Mouse (Mus musculus) embryonic facial prominence, embryonic 11.5 days (tissue): ENCODE results near the gene Vmn1r2. TPM values are rescaled to one million over a fixed set of nuclear protein-coding genes. Genes with fewer than 3 reads are reported as not detected.
A peak's percentile ranks its signal among the peaks of the same experiment; 100 is the strongest.
"Not testable (repeated sequence)": the region's sequence is repeated elsewhere in the genome, so short reads cannot be mapped to it uniquely, and the experiment has no call there.

Source experiments
- ATAC-seq: fragments of 200-750 bp; cut with Nextera tagmentation; replicated peaks from 2 replicates; pipeline ENCODE4 v1.8.0; 2017; ENCODE audit warnings: low read depth; ENCODE audit not compliant: insufficient number of reproducible peaks, low FRiP score, low TSS enrichment
- DNase-seq: peaks from one replicate; pipeline ENCODE4 v3.0.0-alpha.2; 2015; ENCODE audit warnings: low spot score
- H3K27ac ChIP-seq: fragments of 300-500 bp; sonication (generic); replicated peaks from 2 replicates; pipeline ENCODE4 v1.5.1; 2014; ENCODE audit warnings: mild to moderate bottlenecking, low read depth, low read length, control low read depth
- H3K27me3 ChIP-seq: fragments of 300-500 bp; sonication (generic); 2 replicates; pipeline ENCODE4 v1.6.1; 2014; ENCODE audit warnings: mild to moderate bottlenecking, low read length, moderate library complexity, mixed read lengths; ENCODE audit not compliant: control insufficient read depth, insufficient read depth
- H3K36me3 ChIP-seq: fragments of 300-500 bp; sonication (generic); replicated peaks from 2 replicates; pipeline ENCODE4 v1.6.1; 2014; ENCODE audit warnings: low read depth, mild to moderate bottlenecking, low read length, moderate library complexity, mixed read lengths; ENCODE audit not compliant: control insufficient read depth, insufficient read depth
- H3K4me1 ChIP-seq: fragments of 300-500 bp; sonication (generic); 2 replicates; pipeline ENCODE4 v1.6.1; 2014; ENCODE audit warnings: low read length, mixed read lengths; ENCODE audit not compliant: control insufficient read depth, insufficient read depth
- H3K4me2 ChIP-seq: fragments of 300-500 bp; sonication (generic); 2 replicates; pipeline ENCODE4 v1.6.1; 2014; ENCODE audit warnings: low read depth, mild to moderate bottlenecking, control low read depth, low read length, moderate library complexity
- H3K4me3 ChIP-seq: fragments of 300-500 bp; sonication (generic); 2 replicates; pipeline ENCODE4 v1.5.1; 2014; ENCODE audit warnings: low read depth, low read length, control low read depth
- H3K9ac ChIP-seq: fragments of 300-500 bp; sonication (generic); replicated peaks from 2 replicates; pipeline ENCODE4 v1.6.1; 2014; ENCODE audit warnings: mild to moderate bottlenecking, control low read depth, low read length
- H3K9me3 ChIP-seq: fragments of 300-500 bp; sonication (generic); replicated peaks from 2 replicates; pipeline ENCODE4 v1.6.1; 2016; ENCODE audit warnings: mild to moderate bottlenecking, low read length, inconsistent platforms, mixed read lengths; ENCODE audit not compliant: control insufficient read depth
- WGBS: fragments of 180-500 bp; shearing (Covaris S2); extraction: QIAGEN DNeasy Blood & Tissue Kit; methylation state at CpG from one replicate; pipeline ENCODE4 v1.1.7; 2014; 5-methylcytosine and 5-hydroxymethylcytosine counted together
- polyA plus RNA-seq: library from polyadenylated mRNA; unstranded; fragments of >200 nt; fragmentation: Nextera tagmentation; extraction: Ambion mirVana; gene quantifications from 2 replicates; pipeline ENCODE4 v1.2.1, GENCODE M21; 2014

Gene Vmn1r2
- polyA plus RNA-seq, result not detected in 2 replicates

DNA sequence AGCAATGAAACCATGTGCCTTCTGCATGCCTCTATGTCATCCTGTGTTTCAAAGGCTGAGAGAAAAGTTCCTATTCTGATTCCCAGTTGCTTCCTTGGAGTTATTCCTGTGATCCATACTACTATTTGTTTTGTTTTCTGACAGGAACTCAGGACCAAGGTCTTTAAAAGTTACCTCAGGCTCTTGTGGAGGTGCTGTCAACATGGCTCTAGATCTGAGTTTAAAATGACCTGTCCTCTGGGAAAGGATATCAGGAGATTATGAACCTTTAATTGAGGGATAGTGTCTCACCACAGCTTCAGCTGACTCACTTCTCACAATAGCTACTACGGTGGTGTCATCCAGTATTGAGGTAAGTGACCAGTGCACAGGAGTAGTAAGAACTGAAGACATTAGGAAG, at the start of gene Vmn1r2:
TSS of gene Vmn1r2 (plus strand) at position 301 of the 400 bp plus-strand sequence.
- H3K9me3 ChIP-seq, H3K27me3 ChIP-seq, H3K4me1 ChIP-seq, H3K9ac ChIP-seq, ATAC-seq, H3K36me3 ChIP-seq, H3K27ac ChIP-seq, H3K4me2 ChIP-seq, DNase-seq, H3K4me3 ChIP-seq: not testable (repeated sequence)
- WGBS, result no CpG with 5 or more reads among the region's 1 CpGs

DNA sequence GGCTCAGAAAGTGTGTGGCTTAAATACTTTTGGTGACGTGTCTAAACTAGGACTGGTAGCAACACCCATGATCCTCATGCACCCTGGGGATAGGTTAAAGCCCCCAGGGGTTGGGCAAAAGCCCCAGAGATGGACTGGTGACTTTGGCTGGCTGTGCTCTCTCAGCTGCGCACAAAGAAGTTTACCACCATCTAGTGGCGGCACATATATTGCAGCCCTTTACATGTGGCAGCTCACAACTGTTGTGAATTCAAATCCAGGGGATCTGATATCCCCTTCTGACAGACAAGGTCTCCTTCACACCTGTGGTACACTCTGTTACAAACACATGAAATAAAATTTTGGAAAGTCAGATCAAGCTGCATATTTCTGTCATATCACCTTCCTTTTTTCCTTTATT, 19.2 kb upstream of the Vmn1r2 start:
- not testable (repeated sequence) for ATAC-seq, H3K9ac ChIP-seq, H3K27ac ChIP-seq, H3K36me3 ChIP-seq, H3K4me3 ChIP-seq, H3K4me1 ChIP-seq, H3K4me2 ChIP-seq, H3K9me3 ChIP-seq, H3K27me3 ChIP-seq, DNase-seq
- WGBS, result no CpG with 5 or more reads among the region's 3 CpGs

- ATAC-seq, DNase-seq, H3K4me2 ChIP-seq: not testable (repeated sequence)
Measured at GRCm38 (mm10) chr4:3153320-3153719, 13.8 kb upstream of the Vmn1r2 start.

DNA sequence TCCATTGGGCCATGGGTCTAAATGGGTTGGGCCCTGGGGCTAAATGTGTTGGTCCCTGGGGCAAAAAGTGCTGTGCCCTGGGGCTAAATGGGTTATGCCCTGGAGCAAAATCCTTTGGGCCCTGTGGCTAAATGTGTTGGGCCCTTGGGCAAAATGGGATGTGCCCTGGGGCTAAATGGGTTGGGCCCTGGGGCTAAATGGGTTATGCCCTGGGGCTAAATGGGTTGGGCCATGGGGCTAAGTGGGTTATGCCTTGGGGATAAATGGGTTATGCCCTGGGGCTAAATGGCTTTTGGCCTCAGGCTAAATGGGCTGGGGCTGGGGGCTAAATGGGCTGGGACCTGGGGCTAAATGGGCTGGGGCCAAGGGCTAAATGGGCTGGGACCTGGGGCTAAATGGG, 2.7 kb upstream of the Vmn1r2 start:
- not testable (repeated sequence) for H3K9me3 ChIP-seq, H3K4me3 ChIP-seq, H3K36me3 ChIP-seq, H3K27ac ChIP-seq, H3K4me2 ChIP-seq, H3K27me3 ChIP-seq, H3K4me1 ChIP-seq, DNase-seq, H3K9ac ChIP-seq, ATAC-seq

More at GRCm38 (mm10) chr4:3153320-3153719, 13.8 kb upstream of the Vmn1r2 start:
- not testable (repeated sequence) for H3K4me3 ChIP-seq, H3K4me1 ChIP-seq, H3K9me3 ChIP-seq, H3K27ac ChIP-seq, H3K36me3 ChIP-seq, H3K9ac ChIP-seq, H3K27me3 ChIP-seq
- WGBS, result 82% methylated on average over 2 of the region's 2 CpGs

GRCm38 (mm10) chr4:3165046-3165445, 2.1 kb upstream of the Vmn1r2 start:
- H3K36me3 ChIP-seq, result no peaks in the 10 kb centered on the region
- DNase-seq, result peak; percentile 3
- ATAC-seq, result no peak

GRCm38 (mm10) chr4:3174586-3174985, 7.5 kb downstream of the Vmn1r2 start:
- peaks cover 16% of the 10 kb centered on the region for H3K9me3 ChIP-seq
- H3K4me1 ChIP-seq, H3K4me2 ChIP-seq, H3K4me3 ChIP-seq, H3K27me3 ChIP-seq, H3K27ac ChIP-seq, DNase-seq, H3K9ac ChIP-seq, ATAC-seq, H3K36me3 ChIP-seq: not testable (repeated sequence)
- whole genome bisulfite sequencing, result 84% methylated on average over 4 of the region's 4 CpGs

More at GRCm38 (mm10) chr4:3165046-3165445, 2.1 kb upstream of the Vmn1r2 start:
- no peaks in the 10 kb centered on the region for H3K27me3 ChIP-seq
- 94% methylated on average over 4 of the region's 4 CpGs for WGBS
- H3K4me1 ChIP-seq, result no peaks in the 10 kb centered on the region
- peaks cover 7% of the 10 kb centered on the region for H3K9me3 ChIP-seq
- H3K9ac ChIP-seq, result no peak overlapping the region
- no peak overlapping the region for H3K27ac ChIP-seq
- H3K4me2 ChIP-seq, result no peak overlapping the region
- no peak overlapping the region for H3K4me3 ChIP-seq

DNA sequence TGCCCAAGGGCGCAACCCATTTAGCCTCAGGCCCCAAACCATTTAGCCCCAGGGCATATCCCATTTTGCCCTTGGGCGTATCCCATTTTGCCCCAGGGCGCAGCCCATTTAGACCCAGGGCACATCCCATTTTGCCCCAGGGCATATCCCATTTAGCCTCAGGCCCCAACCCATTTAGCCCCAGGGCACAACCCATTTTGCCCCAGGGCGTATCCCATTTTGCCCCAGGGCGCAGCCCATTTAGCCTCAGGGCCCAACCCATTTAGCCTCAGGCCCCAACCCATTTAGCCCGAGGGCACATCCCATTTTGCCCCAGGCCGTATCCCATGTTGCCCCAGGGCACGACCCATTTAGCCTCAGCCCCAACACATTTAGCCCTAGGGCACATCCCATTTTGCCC, 8.6 kb downstream of the Vmn1r2 start:
- H3K27me3 ChIP-seq, H3K4me1 ChIP-seq, H3K4me2 ChIP-seq, H3K27ac ChIP-seq, ATAC-seq, H3K9ac ChIP-seq, H3K4me3 ChIP-seq, H3K36me3 ChIP-seq, DNase-seq: not testable (repeated sequence)
- WGBS, result 92% methylated on average over 6 of the region's 8 CpGs
- peaks cover 24% of the 10 kb centered on the region for H3K9me3 ChIP-seq

DNA sequence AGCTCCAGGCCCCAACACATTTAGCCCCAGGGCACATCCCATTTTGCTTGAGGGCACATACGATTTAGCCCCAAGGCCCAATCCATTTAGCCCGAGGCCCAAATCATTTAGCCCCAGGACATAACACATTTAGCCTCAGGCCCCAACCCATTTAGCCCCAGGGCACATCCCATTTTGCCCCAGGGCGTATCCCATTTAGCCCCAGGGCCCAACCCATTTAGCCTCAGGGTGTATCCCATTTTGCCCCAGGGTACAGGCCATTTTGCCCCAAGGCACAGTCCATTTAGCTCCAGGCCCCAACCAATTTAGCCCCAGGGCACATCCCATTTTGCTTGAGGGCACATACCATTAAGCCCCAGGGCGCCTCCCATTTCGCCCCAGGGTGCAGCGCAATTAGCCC, 9.1 kb downstream of the Vmn1r2 start:
- H3K36me3 ChIP-seq, H3K4me2 ChIP-seq, H3K4me3 ChIP-seq, DNase-seq, H3K27me3 ChIP-seq, ATAC-seq, H3K9ac ChIP-seq, H3K27ac ChIP-seq, H3K4me1 ChIP-seq: not testable (repeated sequence)
- H3K9me3 ChIP-seq, result peaks cover 24% of the 10 kb centered on the region
- WGBS, result 87% methylated on average over 6 of the region's 6 CpGs
